Mouse (Mus musculus) heart, embryonic 14.5 days (tissue): ENCODE measurements at regions not wholly inside any gene's neighbourhood (a gene's known extent, or its start where the extent isn't known, plus 50 kb on each side); places are given as distances from the start of the nearest gene placed in this dataset.

Experiments
- ATAC-seq: fragments of 200-750 bp; cut with Nextera tagmentation; 2 replicates; pipeline ENCODE4 v1.8.0; 2017; ENCODE audit warnings: low read depth, moderate TSS enrichment; ENCODE audit not compliant: insufficient number of reproducible peaks, insufficient read depth, low FRiP score
- H3K27ac ChIP-seq, 2 experiments: fragments of 200-500 bp in 1 of 2; fragments of 300-500 bp in 1 of 2; sonication (generic) in 1 of 2; replicated peaks in 1 of 2; 2 replicates each; pipeline ENCODE4 v1.5.1; 2012 to 2014; ENCODE audit warnings: low read depth in 2 of 2, low read length in 2 of 2, control low read depth in 1 of 2, mild to moderate bottlenecking in 1 of 2, mixed read lengths in 1 of 2; ENCODE audit not compliant: control insufficient read depth in 1 of 2, insufficient read depth in 1 of 2
- H3K27me3 ChIP-seq: fragments of 300-500 bp; sonication (generic); 2 replicates; pipeline ENCODE4 v1.6.1; 2014; ENCODE audit warnings: mild to moderate bottlenecking, low read length, control low read depth; ENCODE audit not compliant: control insufficient read depth, insufficient read depth
- H3K36me3 ChIP-seq: fragments of 300-500 bp; sonication (generic); 2 replicates; pipeline ENCODE4 v1.6.1; 2014; ENCODE audit warnings: mild to moderate bottlenecking, control low read depth, low read length, mixed read lengths; ENCODE audit not compliant: control insufficient read depth, insufficient read depth
- H3K4me1 ChIP-seq, 2 experiments: fragments of 200-500 bp in 1 of 2; fragments of 300-500 bp in 1 of 2; sonication (generic) in 1 of 2; 2 replicates each; pipeline ENCODE4 v1.6.1; 2012 to 2014; ENCODE audit warnings: low read length in 2 of 2, control low read depth in 1 of 2, mixed read lengths in 1 of 2; ENCODE audit not compliant: control insufficient read depth in 2 of 2, insufficient read depth in 2 of 2
- H3K4me2 ChIP-seq: fragments of 300-500 bp; sonication (generic); 2 replicates; pipeline ENCODE4 v1.6.1; 2014; ENCODE audit warnings: mild to moderate bottlenecking, low read length
- H3K4me3 ChIP-seq, 2 experiments: fragments of 200-500 bp in 1 of 2; fragments of 300-500 bp in 1 of 2; sonication (generic) in 1 of 2; 2 replicates each; pipeline ENCODE4 v1.5.1; 2012 to 2014; ENCODE audit warnings: low read length in 2 of 2, mild to moderate bottlenecking in 2 of 2, control low read depth in 1 of 2, low read depth in 1 of 2, moderate library complexity in 1 of 2; ENCODE audit not compliant: control insufficient read depth in 1 of 2, insufficient read depth in 1 of 2
- H3K9ac ChIP-seq: fragments of 300-500 bp; sonication (generic); 2 replicates; pipeline ENCODE4 v1.6.1; 2014; ENCODE audit warnings: mild to moderate bottlenecking, low read length
- H3K9me3 ChIP-seq: fragments of 300-500 bp; sonication (generic); 2 replicates; pipeline ENCODE4 v1.6.1; 2016; ENCODE audit warnings: low read length, control low read depth; ENCODE audit not compliant: control insufficient read depth
- WGBS: fragments of 180-500 bp; shearing (Covaris S2); extraction: QIAGEN DNeasy Blood & Tissue Kit; methylation state at CpG from one replicate; pipeline ENCODE4 v1.1.7; 2014; 5-methylcytosine and 5-hydroxymethylcytosine counted together

DNA sequence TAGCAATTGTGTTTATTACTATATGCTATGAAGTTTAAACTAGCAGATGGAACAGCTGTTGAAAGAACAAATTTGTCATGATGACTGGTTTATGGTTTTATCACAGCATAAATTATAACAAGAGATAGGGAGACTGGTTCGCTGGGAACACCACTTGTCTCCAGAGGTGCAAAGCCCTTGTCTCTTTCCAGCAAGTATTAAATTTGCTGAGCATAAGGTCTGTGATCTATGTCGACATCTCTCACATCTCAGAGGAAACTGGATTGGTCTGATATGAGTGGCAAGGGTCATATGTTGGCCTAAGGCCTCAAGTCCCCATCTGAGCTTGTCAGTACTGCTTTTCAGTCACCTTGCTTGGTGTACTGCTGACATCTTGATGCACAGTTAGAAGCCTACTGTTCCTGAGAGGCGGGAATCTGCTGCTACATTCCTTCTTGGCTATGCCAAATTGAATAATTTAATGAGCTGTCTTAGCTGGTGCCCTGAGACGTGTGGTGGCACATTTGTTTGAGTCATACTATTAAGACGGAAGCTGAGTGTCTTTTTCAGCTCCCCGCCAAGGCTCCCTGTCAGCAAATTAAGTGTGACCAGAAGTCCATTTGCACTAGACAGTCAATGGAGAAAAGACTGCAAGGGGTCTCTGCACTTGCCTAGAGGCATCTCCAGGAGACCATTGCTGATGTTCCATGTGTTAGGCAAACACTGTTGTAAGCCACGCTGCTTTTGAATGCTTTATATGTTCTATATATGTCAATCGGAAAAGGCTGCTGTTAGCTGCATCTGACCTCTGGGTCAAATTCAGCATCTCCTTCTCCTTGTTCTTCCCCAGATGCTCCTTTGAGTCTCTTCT is 157.0 kb downstream of the Bmp2 start:
- Histone ChIP-seq H3K27ac (no peak overlapping the region), H3K4me3 (no peak overlapping the region), H3K27me3 (no peaks in the 10 kb centered on the region), H3K9ac (no peak overlapping the region), H3K4me2 (no peak overlapping the region), H3K4me1 (no peaks in the 10 kb centered on the region), H3K9me3 (no peaks in the 10 kb centered on the region), H3K36me3 (no peaks in the 10 kb centered on the region)
- ATAC-seq: no peak
- WGBS: 70% methylated on average over 8 of the region's 8 CpGs

DNA sequence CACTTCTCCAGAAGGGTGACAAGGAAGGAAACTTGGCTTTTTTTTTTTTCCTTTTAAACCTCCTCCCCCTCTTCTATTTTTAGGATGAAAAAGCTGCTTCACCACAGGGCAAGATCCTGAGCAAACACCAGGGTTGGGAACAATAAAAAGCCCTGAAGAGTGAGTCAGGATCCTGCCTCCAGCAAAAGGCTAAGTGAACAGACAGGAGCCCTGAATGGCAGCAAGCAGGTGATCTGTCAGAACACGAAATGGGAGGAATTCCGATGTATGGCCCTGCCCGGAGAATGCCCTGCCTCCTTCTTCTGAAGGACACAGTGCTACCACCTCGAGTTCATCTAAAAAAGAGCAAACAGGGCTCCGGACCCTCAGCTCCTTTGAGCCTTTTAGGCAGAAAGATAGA is 164.3 kb downstream of the Bmp2 start:
- H3K27me3 ChIP-seq: no peaks in the 10 kb centered on the region
- no peak overlapping the region for H3K27ac ChIP-seq
- peaks cover 0 to 2% of the 10 kb centered on the region in 2 experiments; a peak in 1 of 4 replicates for H3K4me1 ChIP-seq
- WGBS: 42% methylated on average over 5 of the region's 5 CpGs
- H3K4me2 ChIP-seq: no peak overlapping the region
- ATAC-seq: no peak
- no peaks in the 10 kb centered on the region for H3K36me3 ChIP-seq
- H3K9ac ChIP-seq: no peak overlapping the region
- H3K9me3 ChIP-seq: no peaks in the 10 kb centered on the region
- no peak overlapping the region for H3K4me3 ChIP-seq

GRCm38 (mm10) chr2:133717076-133717475 is 165.1 kb downstream of the Bmp2 start:
- WGBS: 85% methylated on average over 2 of the region's 2 CpGs
- no peak overlapping the region for H3K27ac ChIP-seq
- H3K9ac ChIP-seq: no peak overlapping the region
- H3K27me3 ChIP-seq: no peaks in the 10 kb centered on the region
- no peak overlapping the region for H3K4me3 ChIP-seq
- H3K4me1 ChIP-seq: peaks cover 0 to 2% of the 10 kb centered on the region in 2 experiments; a peak in 1 of 4 replicates
- no peak for ATAC-seq
- no peak overlapping the region for H3K4me2 ChIP-seq
- H3K36me3 ChIP-seq: no peaks in the 10 kb centered on the region
- no peaks in the 10 kb centered on the region for H3K9me3 ChIP-seq

- H3K36me3 ChIP-seq: no peaks in the 10 kb centered on the region
- H3K27me3 ChIP-seq: no peaks in the 10 kb centered on the region
- H3K27ac ChIP-seq: no peak overlapping the region
- no peaks in the 10 kb centered on the region for H3K4me1 ChIP-seq
- WGBS: 74% methylated on average over 7 of the region's 7 CpGs
- ATAC-seq: no peak
- no peak overlapping the region for H3K4me2 ChIP-seq
- H3K9me3 ChIP-seq: no peaks in the 10 kb centered on the region
- no peak overlapping the region for H3K9ac ChIP-seq
- H3K4me3 ChIP-seq: no peak overlapping the region
These were observed 172.4 kb downstream of the Bmp2 start for GRCm38 (mm10) chr2:133724310-133724709.

DNA sequence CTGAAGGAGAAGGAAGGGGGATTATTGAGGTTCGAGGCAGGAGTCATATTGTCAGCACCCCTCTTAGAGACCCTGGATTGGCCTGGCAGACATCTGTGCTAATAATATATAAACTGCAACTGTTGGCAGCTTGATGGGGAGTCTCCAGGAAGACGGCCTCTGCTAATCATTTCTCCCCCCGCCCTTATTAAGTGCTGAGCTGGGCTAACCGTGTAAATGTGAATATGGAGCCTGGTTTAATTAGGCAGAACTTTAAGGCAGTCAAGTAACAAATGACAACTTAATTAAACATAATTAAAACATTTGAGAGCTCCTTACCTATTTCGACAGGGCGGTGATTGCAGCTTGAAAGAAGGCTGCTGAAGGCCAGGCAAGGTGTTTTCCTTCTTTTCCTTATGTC is 172.8 kb downstream of the Bmp2 start:
- no peak overlapping the region for H3K4me2 ChIP-seq
- no peaks in the 10 kb centered on the region for H3K27me3 ChIP-seq
- H3K9me3 ChIP-seq: no peaks in the 10 kb centered on the region
- ATAC-seq: no peak
- no peaks in the 10 kb centered on the region for H3K4me1 ChIP-seq
- H3K36me3 ChIP-seq: no peaks in the 10 kb centered on the region
- 53% methylated on average over 6 of the region's 6 CpGs for WGBS
- H3K9ac ChIP-seq: no peak overlapping the region
- no peak overlapping the region for H3K27ac ChIP-seq
- H3K4me3 ChIP-seq: no peak overlapping the region

DNA sequence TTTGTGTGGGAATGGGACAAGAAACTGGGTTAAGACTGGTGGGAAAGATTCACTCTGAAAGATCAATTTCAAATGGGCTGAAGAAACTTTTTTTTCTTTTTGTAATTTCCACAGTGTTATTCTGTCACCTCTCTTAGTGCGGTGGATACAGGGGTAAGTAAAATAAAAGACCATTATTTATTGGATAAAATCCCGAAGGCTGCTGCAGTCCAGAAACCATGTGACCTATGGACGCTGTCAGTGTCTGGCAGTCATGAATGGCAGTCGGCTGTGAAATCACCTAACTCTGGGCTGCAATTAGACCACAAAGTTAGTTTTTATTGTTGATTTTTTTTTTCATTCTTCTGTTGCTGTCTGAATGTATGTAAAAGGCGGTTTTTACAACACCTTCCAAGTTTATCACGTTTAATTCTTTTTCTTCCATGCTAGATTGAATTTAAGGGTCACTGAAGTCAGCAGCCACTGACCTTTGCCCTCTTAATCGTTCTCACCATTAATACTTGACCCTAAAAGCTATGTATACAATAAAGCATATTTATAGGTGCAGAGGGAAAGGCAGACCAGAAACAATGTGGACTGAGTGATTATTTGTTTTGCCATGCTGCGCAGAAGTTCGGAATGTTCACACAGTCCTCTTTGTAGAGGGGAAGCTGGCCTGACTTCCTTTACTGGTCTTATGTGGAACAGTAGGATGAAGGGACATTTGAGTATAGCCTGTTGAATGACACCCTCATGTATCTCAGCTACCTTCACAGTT is 182.7 kb downstream of the Bmp2 start:
- no peaks in the 10 kb centered on the region for H3K36me3 ChIP-seq
- no peak overlapping the region for H3K4me3 ChIP-seq
- no peaks in the 10 kb centered on the region for H3K9me3 ChIP-seq
- H3K9ac ChIP-seq: no peak overlapping the region
- no peak overlapping the region for H3K27ac ChIP-seq
- 75% methylated on average over 9 of the region's 9 CpGs for WGBS
- no peak for ATAC-seq
- no peaks in the 10 kb centered on the region for H3K27me3 ChIP-seq
- no peak overlapping the region for H3K4me2 ChIP-seq
- no peaks in the 10 kb centered on the region for H3K4me1 ChIP-seq

- Histone ChIP-seq H3K27ac (no peak overlapping the region), H3K9ac (no peak overlapping the region)
These were observed 187.0 kb downstream of the Bmp2 start for GRCm38 (mm10) chr2:133738839-133739430.

More at GRCm38 (mm10) chr2:133738839-133739430, 187.0 kb downstream of the Bmp2 start:
- Histone ChIP-seq H3K9me3 (no peaks in the 10 kb centered on the region), H3K36me3 (no peaks in the 10 kb centered on the region), H3K27me3 (no peaks in the 10 kb centered on the region), H3K4me3 (no peak overlapping the region), H3K4me1 (no peaks in the 10 kb centered on the region), H3K4me2 (no peak overlapping the region)
- WGBS: 79% methylated on average over 10 of the region's 10 CpGs
- no peak for ATAC-seq
